In genomic region chr2:61496968-61497367, GRCm38 (mm10) we compare ENCODE assay signal across 19 mouse cellular contexts.
DNase-seq lines count a peak whose midpoint lies in the region; ATAC-seq lines count a peak whose summit lies in the region.
"Had no signal": no experiment of that assay in that cellular context is flagged by ENCODE, and none has a peak within 500 bp of the region (broad histone marks: within the 10 kb centered on the region; RNA-seq: fewer than 3 reads in every experiment).

No protein-coding gene starts in this region.

- ATAC-seq in CD4-positive, CD25-positive, alpha-beta regulatory T cell, adult 4 months: peak; percentile 11
- no peak for ATAC-seq in erythroid progenitor cell, adult 5-6 weeks (replicated peaks; ENCODE audit: low FRiP score, poor library complexity, severe bottlenecking)
- ATAC-seq: activated CD4-positive, CD25-positive, alpha-beta regulatory T cell, adult 4 months; forebrain, embryonic 16.5 days; Patski had no signal

- peak; percentile 16 for DNase-seq in A20 (ENCODE audit: low read depth, low spot score)
- DNase-seq in induced T-regulatory cell, adult 2 months (ENCODE audit: low read depth): peak; percentile 36
- peak; percentile 37 for DNase-seq in naive thymus-derived CD4-positive, alpha-beta T cell, adult 2 months (ENCODE audit: low read depth)
- DNase-seq in heart, postnatal 14 days: no peak
- no peak for DNase-seq in right cerebral cortex, postnatal 25 days
- DNase-seq in frontal cortex, postnatal 10 days (ENCODE audit: low spot score in 2 of 2): no peak
- DNase-seq: adrenal gland, adult 8-10 months; adrenal gland, postnatal 14 days; adrenal gland, postnatal 36 days; cerebellum, adult 11-12 months; cerebellum, adult 2 months; cerebellum, adult 9-10 months; cerebellum, postnatal 10 days; cerebellum, postnatal 25 days had no signal

- intact Hi-C loops in heart, postnatal 14 days (cut with DNase I): loop anchor here (10.0 kb wide), 1 partner anchor 468 kb away; no protein-coding TSS in a partner anchor

Comparison
In these comparisons a context has a peak if more than half of its experiments do, and no peak if none do; other contexts are left out.
1. DNase-seq: peak in A20 (single experiment), induced T-regulatory cell, adult 2 months (single experiment) and naive thymus-derived CD4-positive, alpha-beta T cell, adult 2 months (single experiment); none in heart, postnatal 14 days (0 of 2), right cerebral cortex, postnatal 25 days (single experiment) and frontal cortex, postnatal 10 days (0 of 2).